Mouse (Mus musculus) c-Kit-positive CD71-negative TER-119-negative erythroid progenitor cells, embryonic 14.5 days (primary cell): Measurements from ENCODE around the gene Dync1li1.
"Not testable (repeated sequence)": the region's sequence is repeated elsewhere in the genome, so short reads cannot be mapped to it uniquely, and the experiment has no call there.

Experiments
- DNase-seq: peaks from one replicate; pipeline ENCODE4 v3.0.0-alpha.2; 2013; ENCODE audit warnings: low read depth

Dync1li1 gene

DNA sequence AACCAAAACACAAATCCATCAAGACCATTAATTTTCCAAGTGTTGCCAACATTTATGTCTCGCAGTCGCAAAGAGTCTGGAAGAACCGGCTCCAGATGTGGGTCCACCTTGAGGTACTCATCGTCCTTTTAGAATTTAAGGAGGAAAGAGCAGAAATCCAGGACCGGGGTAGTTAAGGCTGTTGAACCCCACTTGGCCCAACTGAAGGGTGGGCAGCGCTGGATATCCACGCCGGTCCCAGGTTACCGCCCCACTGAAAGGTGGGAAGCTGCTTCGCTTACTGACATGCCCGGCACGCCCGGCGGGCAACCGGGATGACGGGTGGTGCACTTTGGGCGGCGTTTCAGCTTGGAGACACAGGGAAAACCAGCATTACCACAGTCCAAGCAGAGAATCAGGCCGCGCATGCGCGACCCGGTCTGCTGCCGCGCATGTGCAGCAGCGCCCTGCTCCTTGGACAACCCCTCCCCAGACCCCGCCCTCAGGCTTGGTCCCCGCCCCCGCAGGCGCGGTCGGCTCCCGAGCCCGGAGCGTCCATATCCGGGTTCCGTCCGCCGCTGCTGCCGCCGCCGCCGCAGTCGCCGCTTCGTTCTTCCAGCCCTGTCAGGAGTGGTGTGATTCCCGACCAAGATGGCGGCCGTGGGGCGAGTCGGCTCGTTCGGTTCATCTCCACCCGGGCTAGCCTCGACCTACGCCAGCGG lies at the start of gene Dync1li1:
Dync1li1 (plus strand) TSS at position 539 of the 701 bp plus-strand sequence.
- peak; percentile 89 for DNase-seq

- no peak for DNase-seq
Observed at GRCm38 (mm10) chr9:114639186-114639748, 49.3 kb upstream of the Dync1li1 start.

DNA sequence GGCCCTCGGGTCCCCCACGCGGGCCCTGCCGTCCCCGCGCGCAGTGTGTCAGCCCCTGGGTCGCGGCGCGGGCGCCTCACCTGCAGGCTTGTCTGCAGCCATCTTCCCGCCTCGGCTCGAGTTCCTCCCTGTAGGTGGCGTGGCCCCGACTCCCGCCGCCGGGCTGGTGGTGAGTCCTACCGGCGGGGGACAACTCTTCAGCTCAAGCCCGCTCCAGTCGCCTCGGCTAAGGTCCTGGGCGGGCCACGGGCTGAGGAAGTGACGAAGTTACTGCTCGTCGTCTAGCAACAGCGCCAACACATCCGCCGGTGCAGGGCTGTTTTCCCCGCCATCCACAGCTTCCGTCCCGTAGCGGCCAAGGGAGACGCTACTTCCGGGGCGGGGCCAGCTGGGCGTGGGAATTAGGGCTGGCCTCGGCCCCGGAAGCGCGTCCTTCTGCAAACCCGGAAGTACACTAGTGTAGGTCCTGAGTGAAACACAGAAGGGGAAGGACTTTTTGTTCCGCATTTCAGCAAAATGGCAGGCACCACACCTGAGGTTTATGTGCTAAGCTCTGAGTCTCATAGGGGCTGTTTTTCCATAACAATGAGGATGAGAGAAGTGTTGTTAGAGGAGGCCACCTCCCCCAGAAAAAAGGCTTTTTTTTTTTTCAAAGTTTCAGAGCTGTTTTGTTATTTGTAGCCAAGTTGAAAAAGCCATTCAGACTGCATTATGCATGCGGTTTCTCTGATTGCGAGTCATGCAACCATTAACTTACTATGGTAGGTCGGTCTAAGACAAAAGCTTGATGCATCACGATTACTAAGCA lies 48.5 kb upstream of the Dync1li1 start, which contains the start of gene Cnot10:
Cnot10 (minus strand) TSS at position 346 of the 808 bp plus-strand sequence.
- DNase-seq, result peak; percentile 99

DNA sequence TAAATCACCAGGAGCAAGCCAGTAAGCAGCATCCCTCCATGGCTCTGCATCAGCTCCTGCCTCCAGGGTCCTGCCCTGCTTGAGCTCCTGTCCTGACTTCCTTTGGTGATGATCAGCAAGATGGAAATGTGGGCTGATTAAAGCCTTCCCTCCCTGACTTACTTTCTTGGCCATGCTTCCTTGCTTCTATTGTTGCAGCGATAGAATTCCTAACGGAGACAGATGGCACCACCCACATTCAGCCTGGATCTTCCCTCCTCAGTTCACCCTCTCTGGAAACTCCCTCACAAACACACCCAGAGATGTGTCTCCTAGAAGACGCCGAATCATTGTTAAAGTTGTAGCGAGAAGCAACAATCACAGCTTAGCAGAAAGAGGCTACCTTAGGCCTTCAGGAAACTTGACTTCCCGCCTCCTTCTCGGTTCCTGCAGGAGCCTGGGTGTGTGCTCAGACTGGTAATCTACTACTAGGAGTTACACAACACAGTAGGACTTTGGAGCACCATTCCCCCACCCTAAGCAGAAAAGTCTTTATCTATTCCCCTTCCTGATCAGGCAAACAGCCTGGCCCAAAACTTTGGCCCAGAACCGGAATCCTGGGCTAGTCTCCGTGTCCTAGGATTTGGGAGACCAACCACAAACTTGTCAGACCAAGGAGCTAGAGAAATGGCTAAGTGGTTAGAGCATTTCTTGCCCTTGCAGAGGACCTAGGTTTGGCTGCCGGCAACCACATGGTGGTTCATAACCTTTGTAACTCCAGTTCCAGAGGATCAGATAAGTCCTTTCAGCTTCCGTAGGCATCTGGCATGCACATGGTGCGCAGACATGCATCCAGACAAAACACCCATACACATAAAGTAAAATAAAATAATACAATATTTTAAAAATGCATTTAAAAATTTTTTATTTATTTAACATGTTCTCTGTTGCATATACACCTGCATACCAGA lies 41.8 kb upstream of the Dync1li1 start:
- DNase-seq, result no peak

GRCm38 (mm10) chr9:114647506-114648432 lies 40.8 kb upstream of the Dync1li1 start:
- no peak for DNase-seq

DNA sequence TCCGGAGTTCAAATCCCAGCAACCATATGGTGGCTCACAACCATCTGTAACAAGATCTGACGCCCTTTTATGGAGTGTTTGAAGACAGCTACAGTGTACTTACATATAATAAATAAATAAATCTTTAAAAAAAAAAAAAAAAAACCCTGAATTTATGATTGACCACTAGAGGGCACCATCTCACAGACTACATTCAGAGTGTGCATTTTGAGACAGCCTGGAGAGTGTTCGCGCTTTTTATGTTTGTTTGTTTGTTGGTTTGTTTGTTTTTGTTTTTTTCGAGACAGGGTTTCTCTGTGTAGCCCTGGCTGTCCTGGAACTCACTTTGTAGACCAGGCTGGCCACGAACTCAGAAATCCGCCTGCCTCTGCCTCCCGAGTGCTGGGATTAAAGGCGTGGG lies 40.1 kb upstream of the Dync1li1 start:
- not testable (repeated sequence) for DNase-seq

- no peak for DNase-seq
Observed at GRCm38 (mm10) chr9:114649371-114649770, 39.2 kb upstream of the Dync1li1 start.

DNA sequence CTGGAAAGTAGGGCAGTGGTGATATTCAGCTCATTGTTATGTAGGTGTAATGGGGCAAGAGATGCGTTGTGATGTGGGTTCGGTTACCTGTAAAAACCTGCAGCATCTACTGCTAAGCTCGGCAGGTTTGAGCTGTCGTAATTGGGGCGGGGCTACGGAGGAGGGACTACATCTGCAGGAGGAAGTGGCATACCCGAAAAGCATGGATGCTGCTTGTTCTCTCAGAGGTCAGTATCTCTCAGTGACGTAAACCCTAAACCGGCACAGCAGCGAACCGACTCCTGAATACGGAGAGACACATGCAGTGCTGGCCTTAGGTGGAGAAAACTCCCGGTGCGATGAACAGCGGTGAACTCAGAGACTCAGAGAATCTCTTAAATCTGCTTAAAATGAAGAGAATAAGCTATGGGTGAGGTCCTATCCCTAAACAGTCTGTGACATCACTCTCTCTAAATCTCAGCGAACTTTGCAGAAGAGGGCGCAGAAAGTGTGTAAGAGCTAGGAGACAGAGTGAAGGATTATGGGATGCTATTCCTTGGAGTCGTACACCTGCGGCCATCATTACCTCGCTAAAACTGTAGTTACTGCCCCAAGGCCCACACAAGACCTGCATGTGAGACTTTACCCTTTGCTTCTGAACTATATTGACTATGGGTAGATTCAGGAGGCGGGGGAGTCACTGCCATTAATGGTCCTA lies 37.5 kb upstream of the Dync1li1 start:
- no peak for DNase-seq

GRCm38 (mm10) chr9:114655356-114655755 lies 33.2 kb upstream of the Dync1li1 start:
- no peak for DNase-seq

GRCm38 (mm10) chr9:114656701-114657100 lies 31.9 kb upstream of the Dync1li1 start:
- no peak for DNase-seq

DNA sequence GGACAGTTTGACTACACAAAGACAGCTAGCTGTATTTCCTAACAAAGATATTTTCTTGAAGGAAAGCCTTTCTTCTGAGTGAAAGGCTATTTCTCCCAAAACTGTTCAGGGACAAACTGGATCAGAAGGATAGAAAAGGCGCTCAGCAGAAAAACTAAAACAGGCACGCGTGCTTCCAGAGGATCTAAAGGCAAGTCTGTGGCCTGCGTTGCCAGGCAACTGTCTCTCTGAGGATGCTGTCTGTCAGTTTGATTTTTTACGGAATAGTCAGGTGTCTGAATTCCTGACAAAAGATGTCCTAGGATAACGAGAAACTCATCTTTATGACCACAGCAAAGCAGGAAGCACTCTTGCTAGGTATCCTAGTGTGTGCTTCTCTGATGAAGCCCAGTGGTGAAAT lies 28.1 kb upstream of the Dync1li1 start:
- no peak for DNase-seq

- DNase-seq, result no peak
Observed at GRCm38 (mm10) chr9:114660983-114661382, 27.6 kb upstream of the Dync1li1 start.

- DNase-seq, result no peak
Observed at GRCm38 (mm10) chr9:114661991-114662390, 26.6 kb upstream of the Dync1li1 start.

DNA sequence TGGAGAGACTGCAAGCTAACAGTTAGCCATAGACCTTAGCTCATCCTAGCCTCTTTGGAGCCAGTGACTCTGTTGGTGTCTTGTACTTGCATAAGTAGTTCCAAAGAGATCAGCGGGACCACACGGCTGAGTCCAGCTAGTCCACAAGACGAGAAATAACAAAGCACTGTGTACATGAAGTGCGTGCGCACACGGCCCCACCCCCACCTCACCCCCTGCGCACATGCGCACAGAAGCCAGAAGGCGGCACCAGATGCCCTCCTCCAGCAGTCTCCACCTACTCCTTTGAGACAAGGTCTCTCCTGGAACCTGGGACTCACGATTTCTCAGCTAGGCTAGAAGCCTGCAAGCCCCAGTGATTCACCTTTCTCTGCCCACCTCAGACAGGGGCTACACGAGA lies 24.8 kb upstream of the Dync1li1 start:
- no peak for DNase-seq

- no peak for DNase-seq
Observed at GRCm38 (mm10) chr9:114666858-114667257, 21.7 kb upstream of the Dync1li1 start.

DNA sequence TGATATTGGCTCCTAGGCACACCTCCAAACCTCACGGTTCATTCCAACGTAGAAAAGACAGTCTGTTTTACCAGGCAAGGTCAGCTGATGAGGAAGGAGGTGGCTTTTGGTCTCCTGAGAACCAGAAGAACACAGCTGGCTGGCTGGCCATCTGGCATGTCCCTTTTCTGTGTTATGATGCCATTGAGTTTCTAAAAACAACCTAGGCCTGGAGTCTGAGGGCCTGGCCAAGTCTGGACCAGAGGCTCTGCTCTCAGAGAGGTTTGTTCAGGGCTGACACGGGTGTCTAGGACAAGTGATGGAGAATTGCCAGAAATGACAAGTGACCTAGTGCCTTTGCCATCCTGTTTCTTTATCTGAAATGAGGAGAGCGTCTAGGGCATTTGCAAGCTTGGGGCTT lies 20.5 kb upstream of the Dync1li1 start:
- no peak for DNase-seq

DNA sequence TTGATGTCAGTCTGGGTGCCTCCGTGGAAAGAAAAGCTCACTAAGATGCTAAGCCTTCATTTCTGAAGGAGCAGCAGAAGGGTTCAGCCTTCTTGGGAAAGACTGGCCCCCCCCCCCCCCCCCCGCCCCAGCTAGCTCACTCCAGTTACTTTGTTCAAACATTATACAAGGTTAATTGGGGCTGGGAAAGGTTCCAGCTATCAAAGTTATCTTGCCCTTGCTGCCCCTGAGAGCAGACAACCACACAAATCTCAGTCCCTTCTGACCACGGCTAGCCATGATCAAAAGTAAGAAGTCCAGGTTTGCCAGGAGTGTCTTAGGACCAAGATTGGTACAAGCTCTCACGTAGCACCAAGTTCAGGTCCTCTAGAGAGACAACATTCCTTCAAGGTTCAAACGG lies 19.6 kb upstream of the Dync1li1 start:
- DNase-seq, result no peak

DNA sequence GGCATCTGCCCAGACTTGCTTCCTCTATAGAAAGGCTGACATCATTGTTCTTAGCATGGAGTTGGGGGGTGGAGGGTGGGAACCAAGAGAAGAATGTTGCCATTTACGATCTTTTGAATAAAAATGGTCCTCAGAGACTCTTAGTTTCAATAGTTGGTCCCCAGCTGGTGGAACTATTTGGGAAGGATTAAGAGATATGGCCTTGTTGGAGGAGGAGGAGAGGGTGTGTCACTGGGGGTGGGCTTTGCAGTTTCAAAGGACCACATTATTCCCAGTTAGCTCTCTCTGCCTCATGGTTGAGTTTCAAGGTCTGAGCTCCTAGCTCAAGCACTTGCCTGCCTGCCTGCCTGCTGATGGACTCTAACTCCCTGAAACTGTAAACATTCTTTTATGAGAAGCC lies 16.6 kb upstream of the Dync1li1 start:
- DNase-seq, result no peak

DNA sequence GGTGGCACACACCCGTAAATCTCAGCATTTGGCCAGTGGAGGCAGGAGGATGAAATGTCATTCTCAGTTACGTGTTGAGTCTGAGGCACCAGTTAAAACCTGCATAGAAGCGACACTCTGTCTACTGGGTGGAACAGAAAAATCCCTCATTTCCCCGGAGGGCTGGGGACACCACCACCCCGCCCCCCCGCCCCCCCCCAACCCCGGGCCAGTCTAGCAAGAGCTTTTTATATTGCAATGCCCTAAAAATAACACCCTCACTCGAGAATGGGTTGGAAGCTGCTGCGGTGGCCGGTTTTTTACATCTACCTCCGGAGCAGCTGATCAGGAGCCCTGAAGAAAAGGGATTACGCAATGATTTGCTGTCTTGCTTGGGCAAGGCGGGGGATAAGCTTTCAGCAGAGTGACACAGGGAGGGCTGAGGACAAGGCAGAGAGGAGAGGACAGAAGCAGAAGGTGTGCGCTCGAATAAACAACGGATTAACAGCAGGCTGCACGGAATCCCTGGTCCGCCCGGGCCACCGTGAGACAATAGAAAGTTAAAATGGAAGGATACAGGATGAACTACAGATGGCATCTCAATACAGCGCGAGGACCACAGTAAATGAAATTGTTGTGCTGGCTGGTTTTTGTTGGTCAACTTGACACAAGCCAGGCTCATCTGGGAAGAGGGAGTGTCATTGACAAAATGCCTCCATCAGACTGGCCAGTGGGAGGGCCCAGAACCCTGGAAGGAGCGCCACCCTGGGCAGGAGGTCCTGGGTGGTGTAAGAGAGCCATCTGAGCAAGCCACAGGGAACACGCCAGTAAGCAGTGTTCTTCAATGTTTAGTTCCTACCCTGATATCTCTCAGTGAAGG lies 15.7 kb upstream of the Dync1li1 start:
- DNase-seq, result no peak
